Mouse (Mus musculus) adrenal gland, adult 8-10 months (tissue): ENCODE data around the gene Iqsec1. TPM values are rescaled to one million over a fixed set of nuclear protein-coding genes. Genes with fewer than 3 reads are reported as not detected.
A peak's percentile ranks its signal among the peaks of the same experiment; 100 is the strongest.

Experiments
- DNase-seq: peaks from one replicate; pipeline ENCODE4 v3.0.0; 2022
- total RNA-seq, 4 experiments: library from RNA; stranded (reverse); gene quantifications; 2 replicates each; pipeline ENCODE4 v1.2.4; 2022

Iqsec1 gene
- total RNA-seq, 4 experiments from 2014 or later = 110 to 149 (median 131) TPM

GRCm38 (mm10) chr6:90778841-90779240, 209.6 kb downstream of the Iqsec1 start:
- DNase-seq = no peak

DNA sequence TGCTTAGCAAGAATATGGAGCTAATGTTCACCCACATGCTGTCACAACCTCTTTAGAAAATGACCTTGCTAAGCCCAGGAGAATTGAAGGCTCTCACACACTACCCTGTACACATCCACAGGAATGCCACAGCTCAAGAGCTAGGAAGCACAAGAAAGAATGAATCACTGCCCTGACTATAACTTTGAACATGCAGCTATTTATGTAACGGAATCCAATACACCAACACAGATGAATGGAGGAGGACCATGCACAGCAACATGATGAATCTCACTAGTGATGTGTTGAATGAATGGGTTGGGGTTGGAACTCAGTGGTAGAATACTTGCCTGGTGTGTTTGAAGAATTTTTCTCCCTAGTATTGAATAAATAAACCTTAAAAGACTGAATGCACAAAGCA, 211.2 kb downstream of the Iqsec1 start:
- DNase-seq = no peak

DNA sequence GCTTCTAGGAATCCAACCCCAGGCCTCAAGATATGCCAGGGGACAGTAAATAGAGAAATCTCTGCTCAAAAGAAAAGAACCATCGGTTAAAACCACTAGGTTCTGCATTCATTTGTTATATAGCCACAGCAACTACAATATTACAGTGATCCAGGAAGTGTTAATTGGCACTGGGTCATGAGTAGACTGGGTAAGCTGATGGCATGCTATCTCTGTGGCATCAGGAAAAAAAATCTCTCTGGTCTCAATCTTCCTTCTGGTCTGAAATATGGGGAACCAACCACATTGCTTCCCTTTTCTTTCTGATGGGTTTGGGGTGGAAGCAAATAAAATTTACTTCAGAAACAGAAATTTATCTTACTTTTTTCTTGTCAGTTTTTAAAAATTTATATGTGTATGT, 212.9 kb downstream of the Iqsec1 start:
- no peak for DNase-seq

GRCm38 (mm10) chr6:90773811-90774233, 214.7 kb downstream of the Iqsec1 start:
- DNase-seq = no peak

GRCm38 (mm10) chr6:90772120-90772519, 216.4 kb downstream of the Iqsec1 start:
- DNase-seq = no peak

- DNase-seq = no peak
These were observed 220.0 kb downstream of the Iqsec1 start for GRCm38 (mm10) chr6:90768526-90768925.

DNA sequence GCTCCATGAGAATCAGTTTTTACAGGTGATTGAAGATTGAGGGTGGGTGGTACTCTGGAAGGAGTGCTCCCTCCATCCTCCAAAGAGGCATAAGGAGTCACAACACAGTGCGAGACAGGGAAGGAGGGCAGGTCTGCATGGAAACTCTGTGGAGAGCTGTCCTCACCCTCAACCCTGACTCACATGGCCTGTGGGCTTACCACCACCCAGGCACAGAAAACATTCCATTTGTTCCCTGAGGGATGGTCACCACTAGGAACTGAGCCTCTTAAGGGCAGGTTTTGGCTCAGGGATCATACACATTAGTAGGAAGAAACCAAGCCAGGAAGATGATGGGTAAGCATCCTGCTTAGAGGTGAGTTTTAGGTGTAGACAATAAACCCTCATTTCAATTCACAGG, 220.6 kb downstream of the Iqsec1 start:
- DNase-seq = no peak

DNA sequence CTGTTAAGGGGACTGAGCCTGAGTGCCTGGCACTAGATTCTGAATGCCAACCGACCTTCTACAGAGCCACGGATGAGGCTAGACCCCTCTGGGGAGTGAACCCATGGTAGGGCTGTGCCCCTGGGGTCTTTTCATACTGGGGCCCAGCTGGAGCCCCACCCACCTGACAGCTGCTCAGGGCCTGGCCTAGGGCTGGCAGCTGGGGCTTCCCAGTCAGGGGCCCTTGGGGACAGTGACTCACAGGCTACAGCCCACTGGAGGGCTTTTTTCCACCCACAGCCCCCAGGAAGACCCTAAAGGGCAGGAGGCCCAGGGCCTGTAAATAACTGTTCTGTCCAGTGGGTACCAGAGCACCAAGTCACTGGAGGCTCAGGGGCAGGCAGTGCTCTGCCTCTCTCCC, 223.7 kb downstream of the Iqsec1 start:
- no peak for DNase-seq

DNA sequence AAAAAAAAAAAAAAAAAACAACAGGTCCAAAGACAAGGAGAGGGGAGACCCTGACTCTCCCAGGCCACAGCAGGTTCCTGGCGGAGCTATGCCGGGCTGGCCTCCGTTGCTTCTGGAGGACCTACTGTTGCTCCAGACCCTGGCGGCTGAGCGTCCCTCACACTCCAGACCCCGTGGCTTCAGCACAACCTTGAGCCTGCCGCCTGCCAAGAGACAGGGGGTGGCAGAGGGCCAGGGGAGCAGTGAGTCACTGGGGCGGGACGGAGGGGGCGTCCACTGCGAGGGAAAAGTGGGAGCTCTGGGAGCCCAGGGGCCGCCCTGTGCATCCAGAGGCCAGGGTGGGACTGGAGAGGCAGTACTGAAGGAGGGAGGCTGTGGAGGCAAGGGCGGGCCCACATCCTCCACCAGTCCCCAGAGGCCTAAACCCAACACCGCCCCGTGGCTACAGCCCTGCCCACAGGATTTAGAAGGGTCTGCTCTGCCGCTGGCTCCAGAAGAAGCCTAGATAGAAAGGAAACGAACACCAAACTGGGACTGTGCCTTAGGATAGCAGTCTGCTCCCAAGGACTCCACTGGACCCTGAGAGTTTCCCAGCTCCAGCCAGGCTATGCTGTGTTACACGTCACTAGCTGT, 224.4 kb downstream of the Iqsec1 start:
- DNase-seq = peak; percentile 91

GRCm38 (mm10) chr6:90763295-90763694, 225.2 kb downstream of the Iqsec1 start:
- no peak for DNase-seq

DNA sequence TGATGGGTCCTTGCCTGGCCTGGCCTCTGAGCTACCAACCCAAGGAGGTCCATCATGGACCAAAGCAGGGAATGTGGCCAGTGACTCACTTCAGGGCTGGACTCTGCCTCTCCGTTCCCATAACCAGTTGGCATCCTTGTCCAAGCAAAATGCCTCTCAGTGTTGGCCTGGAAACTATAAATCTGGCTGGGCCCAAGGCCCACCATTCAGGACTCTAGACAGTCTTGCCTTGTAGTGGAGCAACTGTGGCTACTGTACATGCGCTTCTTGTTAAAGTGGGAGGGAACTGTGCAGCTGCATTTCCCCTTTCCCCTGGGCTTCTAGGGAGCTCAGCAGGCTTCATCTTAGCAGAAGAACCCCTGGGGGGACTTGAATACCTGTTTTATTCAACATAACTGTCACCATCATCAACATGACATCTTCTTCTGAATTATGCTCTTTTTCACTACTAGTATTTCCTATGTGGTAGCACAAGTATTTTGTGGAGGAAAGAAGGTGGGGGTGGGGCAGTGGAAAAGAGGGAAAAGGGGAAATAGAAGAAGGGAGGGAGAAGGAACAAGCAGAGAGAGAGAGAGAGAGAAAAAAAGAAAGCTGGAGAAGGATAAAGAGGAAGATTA, 226.3 kb downstream of the Iqsec1 start:
- no peak for DNase-seq

GRCm38 (mm10) chr6:90761301-90762056, 227.0 kb downstream of the Iqsec1 start:
- no peak for DNase-seq

- DNase-seq = no peak
These were observed 227.6 kb downstream of the Iqsec1 start for GRCm38 (mm10) chr6:90760886-90761285.

DNA sequence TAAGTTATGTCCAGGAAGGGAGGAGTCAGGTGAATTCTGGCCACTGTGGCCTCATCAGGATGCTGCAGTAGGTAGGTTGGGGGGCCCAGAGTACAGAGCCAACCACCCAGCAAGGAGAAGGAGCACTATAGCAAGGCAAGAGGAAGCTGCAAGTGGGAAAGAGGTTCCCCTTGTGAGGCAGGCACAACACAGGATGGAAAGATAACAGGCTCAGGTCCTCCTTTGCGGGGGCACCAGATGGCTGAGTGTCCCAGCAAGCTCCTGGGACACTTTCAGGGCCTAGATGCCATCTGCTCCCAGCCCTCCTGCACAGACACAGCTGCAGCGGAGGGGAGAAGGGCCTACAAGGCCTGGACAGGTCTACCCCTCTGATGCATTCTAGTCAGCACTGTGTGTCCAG, 228.7 kb downstream of the Iqsec1 start:
- no peak for DNase-seq

DNA sequence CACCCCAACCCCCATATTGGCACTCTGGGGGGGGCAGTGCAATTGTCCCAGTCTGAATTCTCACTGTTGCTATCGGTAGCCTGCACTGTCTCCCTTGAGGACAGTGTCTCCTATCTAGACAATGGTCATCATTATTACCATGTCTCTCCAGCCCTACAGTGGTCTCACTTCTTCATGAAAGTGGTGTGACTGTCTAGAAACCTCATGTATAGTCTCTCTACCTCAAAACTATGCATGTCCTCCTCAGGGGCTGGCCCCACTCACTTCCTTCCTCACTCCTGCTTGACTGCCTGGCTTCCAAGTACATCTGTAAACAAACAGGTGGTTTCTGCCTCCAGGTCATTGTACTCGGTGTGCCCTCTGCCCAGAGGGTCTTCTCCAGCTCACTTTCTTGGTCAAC, 230.3 kb downstream of the Iqsec1 start:
- DNase-seq = no peak

GRCm38 (mm10) chr6:90757427-90757883, 231.0 kb downstream of the Iqsec1 start:
- no peak for DNase-seq

DNA sequence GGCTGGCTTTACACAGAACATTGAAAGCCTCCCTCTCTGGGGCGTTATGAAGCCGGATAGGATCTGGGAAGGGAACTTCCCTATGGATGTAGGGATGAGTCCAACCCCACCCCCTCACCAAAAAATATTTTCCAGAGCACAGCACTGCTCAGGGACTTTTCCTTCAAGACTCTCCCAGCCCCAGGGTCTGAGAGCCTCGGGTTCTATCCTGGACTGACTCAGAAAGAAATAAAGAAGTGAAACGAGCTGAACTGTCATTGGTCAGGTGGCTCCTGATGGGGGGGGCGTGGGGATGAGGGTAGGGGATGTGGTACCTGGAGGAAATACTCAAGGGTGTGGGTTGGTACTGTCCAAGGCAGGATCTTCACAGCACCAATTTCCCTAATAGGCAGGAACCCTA, 231.9 kb downstream of the Iqsec1 start:
- DNase-seq = no peak

DNA sequence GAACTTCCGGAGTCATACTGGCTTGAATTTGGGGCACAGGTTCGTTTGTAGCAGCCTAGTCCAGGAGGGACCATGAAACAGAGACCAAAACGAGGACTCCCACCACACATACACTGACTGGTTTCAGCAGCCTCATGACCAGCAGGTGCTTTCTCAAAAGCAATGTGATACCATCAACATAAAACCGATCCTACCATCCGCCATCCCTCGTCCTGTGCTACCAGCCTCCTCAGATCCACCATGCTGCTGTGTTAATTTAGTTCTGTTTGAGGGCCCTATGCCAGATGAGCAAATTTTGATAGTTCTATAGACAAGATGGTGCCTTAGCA, 232.9 kb downstream of the Iqsec1 start:
- DNase-seq = no peak

DNA sequence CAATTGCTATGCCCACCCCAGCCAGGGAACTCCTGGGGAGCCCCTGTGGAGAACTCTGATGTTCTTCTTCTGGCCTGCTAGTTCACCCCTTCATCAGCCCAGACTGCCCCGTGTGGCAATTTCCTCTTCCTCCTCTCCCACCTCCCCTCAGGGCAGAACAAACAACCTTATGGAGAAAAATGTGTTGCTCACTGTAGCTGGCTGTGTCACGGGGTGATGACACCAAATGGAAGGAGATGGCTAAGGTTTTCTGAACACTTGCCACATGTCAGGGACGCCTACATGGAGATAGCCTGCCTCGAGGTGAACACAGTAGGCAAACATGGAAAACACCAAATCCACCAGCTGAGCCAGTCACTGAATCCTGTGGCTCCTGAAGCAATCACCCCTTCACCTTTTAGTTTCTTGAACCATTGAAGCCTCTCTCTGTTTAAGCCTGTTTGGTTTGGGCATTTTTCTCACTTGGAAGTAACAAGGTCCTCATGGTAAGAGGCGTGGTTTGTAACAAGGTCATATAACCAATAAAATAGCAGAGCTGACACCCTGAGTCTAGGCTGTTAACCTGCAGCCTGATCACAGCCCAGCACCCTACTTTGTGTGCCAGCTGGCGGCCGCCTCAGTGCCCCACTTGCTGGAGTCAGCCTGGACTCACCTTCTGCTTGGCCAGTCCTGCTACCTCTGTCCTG, 233.4 kb downstream of the Iqsec1 start:
- DNase-seq = no peak

DNA sequence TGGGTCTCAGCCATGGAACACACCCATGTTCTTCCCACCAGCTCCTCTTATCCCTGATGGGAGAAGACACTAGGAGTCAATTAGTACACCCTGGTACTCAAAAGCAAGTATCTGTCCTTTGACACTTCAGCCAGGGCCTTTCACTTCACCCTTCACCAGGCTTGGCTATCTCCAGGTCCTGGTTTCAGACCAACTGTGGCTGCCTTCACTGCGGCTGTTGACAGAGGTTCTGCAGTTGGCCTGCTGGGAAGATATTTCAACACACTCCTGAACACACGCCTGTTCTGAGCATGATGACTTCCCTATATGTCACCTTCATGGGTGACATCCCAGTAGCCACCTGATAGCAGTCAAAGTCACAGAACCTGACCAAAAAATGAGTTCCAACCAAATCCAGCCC, 234.4 kb downstream of the Iqsec1 start:
- no peak for DNase-seq

GRCm38 (mm10) chr6:90753656-90754055, 234.8 kb downstream of the Iqsec1 start:
- DNase-seq = no peak

GRCm38 (mm10) chr6:90751624-90752023, 236.9 kb downstream of the Iqsec1 start:
- DNase-seq = no peak

GRCm38 (mm10) chr6:90750091-90750490, 238.4 kb downstream of the Iqsec1 start:
- no peak for DNase-seq
